Mouse (Mus musculus): ENCODE measurements at regions not wholly inside any gene's neighbourhood (a gene's known extent, or its start where the extent isn't known, plus 50 kb on each side); places are given as distances from the start of the nearest gene placed in this dataset.

DNA sequence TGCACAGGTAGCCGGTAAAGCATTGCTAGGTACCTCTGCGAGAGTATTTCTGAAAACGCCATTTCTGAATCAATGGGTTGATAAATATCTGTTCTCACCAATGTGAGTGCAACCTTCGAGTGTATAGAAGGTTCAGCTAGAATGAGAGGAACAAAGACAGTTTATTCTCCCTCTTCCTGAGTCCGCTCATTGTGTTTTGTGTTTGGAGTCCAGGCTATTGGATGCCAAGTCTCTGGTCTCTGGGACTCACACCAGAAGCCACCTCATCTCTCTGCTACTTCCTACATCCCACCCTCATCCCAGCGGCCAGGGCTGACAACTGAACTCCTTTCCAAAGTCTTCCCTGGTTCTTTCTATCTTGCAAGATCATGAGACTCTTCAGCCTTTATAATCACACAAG is 62.7 kb downstream of the Lrrc30 start:
- no peak for DNase-seq (ENCODE audit: low read depth)

- DNase-seq (ENCODE audit: low read depth), result no peak
Measured at GRCm38 (mm10) chr17:67566216-67566615, 66.3 kb downstream of the Lrrc30 start.

DNA sequence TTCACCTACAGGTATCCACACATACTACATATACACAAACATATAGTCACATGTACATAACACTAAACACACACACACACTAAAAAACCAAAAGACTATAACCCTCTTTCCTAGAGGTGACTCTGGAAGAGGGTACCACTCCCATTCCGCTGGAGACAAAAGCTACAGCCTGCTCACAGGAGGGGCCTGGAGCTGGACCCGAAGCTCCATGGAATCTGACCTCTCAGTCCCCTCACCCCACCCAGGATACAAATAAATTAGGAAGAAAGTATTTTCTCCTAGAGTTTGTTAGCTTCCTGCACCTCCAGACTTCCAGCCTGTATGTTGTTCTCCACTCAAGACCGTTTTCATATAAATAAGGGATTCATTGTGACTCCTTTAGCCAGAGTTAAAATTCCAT is 66.8 kb downstream of the Lrrc30 start:
- DNase-seq (ENCODE audit: low read depth), result no peak

GRCm38 (mm10) chr17:67564845-67565244 is 67.7 kb downstream of the Lrrc30 start:
- DNase-seq (ENCODE audit: low read depth), result no peak

DNA sequence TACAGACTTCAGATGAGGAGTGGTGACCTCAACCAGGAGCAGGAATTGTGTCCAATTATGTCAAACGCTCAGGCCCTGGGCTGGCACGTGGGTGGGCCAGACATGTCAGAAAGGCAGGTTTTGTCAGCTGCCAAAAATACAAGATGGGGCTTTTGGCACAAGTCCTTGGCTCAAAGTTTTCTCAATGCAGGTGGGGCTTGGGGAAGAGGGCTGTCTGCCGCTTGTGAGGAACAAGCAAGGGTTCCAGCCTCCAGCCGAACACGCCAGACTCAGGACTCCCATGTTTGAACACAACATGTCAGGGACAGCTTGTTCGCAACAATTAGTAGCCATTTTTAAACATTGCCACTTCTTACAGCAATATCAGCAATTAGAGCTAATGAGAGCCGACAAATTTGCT is 69.5 kb downstream of the Lrrc30 start:
- no peak for DNase-seq (ENCODE audit: low read depth)

DNA sequence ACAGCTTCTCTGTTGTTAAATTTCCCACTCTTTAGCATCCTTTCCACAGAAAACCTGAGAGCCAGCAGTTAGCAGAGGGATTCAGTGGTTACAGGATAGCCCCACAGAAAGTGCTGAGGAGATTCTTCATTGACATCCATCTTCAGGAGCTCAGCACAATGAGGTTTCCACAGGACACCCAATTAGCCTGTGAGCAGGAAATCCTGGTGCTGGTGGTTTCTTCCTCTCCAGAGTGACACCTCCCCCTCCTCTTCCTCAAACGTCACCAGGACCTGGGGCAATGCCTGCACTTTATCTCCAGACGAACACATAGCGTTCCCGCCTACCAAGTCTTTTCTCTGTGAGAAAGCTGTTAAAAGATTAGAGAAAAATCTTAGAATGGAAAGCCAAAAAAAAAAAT is 70.7 kb downstream of the Lrrc30 start:
- no peak for DNase-seq (ENCODE audit: low read depth)

DNA sequence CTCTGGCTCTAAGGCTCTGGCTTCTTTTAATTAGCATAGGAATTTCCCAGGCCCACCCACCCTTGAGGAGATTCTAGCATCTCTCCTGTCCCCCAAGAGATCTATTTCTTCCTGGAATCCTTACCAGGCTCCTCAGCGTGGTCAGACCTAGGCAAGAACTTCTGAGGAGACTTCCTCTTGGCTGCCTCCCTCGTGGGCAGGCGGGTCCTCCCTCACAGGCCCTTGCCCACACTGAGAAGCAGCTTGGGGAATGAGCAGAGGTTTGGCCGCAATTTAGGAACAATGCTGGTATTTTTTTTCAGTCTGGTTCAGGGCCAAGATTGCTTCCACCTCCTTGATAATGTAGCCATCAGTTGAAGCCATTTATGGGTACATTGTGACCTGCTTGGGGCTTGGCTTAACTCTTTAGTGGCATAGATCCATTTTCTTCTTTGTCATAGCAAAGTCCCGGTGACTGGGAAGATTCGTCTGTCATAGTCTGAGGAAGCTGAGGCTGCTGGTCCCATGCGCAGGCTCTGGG is 75.1 kb downstream of the Lrrc30 start:
- DNase-seq (ENCODE audit: low read depth), result no peak

DNA sequence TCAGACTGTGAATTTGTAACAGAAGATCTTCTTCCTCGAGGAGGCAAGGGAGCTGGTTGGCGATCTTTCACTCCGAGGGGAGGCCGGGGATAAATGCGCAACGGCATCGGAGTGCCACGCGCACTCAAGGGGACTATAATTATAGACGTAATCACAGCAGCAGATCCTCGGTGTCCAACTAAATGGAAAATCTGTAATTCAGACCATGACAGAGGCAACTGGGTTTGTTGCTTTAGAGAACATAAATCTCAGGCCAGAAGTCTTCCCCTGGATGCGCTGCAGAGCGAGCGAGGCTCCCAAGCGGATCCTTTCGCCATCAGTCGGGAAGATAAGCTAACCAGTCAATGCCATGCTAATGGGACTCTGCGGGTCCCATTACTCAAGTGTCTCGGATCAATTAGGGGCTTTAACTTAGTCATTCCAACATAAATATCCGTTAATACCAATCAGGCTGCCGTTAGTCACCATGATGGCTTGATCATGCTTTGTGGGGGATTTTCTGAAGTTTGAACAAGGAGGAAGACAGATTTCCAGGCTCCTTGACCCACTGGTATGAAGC is 79.9 kb downstream of the Lrrc30 start:
- DNase-seq (ENCODE audit: low read depth), result no peak

DNA sequence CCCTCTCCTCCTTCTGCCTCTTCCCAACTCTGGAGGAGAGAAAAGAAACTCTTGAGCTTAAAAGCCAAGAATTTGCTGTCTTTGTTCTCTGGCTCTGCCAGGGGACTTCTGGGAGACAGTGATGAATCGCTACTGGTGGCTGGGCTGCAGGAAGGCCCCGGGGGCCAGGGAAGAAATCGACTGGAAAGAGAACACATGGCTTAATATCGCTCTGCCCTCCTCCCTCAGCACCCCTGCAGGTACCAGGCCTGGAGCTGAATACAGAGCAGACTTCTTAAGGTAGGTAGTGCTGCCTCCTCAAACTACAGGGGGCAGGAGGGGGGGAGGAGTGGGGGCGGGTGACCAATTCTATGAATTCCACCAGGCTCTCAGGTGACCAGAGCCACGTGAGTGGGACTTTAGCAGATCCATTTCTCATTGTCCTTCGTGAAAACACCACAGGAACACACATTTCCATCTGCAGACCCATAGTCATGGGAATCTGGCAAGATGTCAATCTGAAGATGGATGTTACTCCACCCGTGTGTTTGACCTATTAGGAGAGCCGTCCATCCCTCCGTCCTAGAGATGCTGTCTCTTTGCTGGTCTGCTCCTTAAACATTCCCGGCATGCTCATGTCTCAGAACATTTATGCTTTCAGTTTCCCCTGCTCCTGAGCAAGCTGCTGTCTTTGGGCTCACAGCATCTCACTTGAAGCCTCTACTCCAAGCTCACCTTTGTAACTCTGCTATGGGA is 83.4 kb downstream of the Lrrc30 start:
- DNase-seq (ENCODE audit: low read depth), result no peak

GRCm38 (mm10) chr17:67544410-67544809 is 88.1 kb downstream of the Lrrc30 start:
- DNase-seq (ENCODE audit: low read depth), result no peak

- no peak for DNase-seq (ENCODE audit: low read depth)
Measured at GRCm38 (mm10) chr17:67532331-67532730, 100.2 kb downstream of the Lrrc30 start.

- no peak for DNase-seq (ENCODE audit: low read depth)
Measured at GRCm38 (mm10) chr17:67520848-67521411, 111.6 kb downstream of the Lrrc30 start.

- no peak for DNase-seq (ENCODE audit: low read depth)
Measured at GRCm38 (mm10) chr17:67515601-67516147, 116.8 kb downstream of the Lrrc30 start.

- DNase-seq (ENCODE audit: low read depth), result no peak
Measured at GRCm38 (mm10) chr17:67514387-67515241, 117.9 kb downstream of the Lrrc30 start.

GRCm38 (mm10) chr17:67512699-67513450 is 119.6 kb downstream of the Lrrc30 start:
- DNase-seq (ENCODE audit: low read depth), result peak; percentile 0

- no peak for DNase-seq (ENCODE audit: low read depth)
Measured at GRCm38 (mm10) chr17:67512008-67512407, 120.5 kb downstream of the Lrrc30 start.

DNA sequence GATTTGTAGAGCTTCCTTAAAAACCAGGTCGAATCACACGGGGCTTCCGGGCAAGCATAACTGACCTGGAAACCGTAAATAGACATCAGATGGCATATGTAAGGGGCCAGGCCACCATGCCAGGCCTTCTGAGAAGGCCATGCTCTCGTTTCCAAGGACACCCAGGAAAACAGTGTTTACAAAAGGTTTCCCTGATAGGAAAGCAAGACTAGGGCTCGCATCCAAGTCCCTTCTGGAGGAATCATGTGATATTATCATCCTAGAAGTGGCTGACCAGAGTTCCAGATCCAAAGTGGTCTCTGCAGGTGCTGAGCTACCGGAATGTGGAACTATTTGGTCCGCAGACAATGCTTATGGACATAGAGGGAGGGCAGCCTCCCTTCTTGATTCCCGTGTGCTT is 122.6 kb downstream of the Lrrc30 start:
- no peak for DNase-seq (ENCODE audit: low read depth)

GRCm38 (mm10) chr17:67509091-67509618 is 123.4 kb downstream of the Lrrc30 start:
- DNase-seq (ENCODE audit: low read depth), result no peak

GRCm38 (mm10) chr17:67508353-67508752 is 124.2 kb downstream of the Lrrc30 start:
- DNase-seq (ENCODE audit: low read depth), result no peak

- no peak for DNase-seq (ENCODE audit: low read depth)
Measured at GRCm38 (mm10) chr17:67506466-67506865, 126.1 kb downstream of the Lrrc30 start.

DNA sequence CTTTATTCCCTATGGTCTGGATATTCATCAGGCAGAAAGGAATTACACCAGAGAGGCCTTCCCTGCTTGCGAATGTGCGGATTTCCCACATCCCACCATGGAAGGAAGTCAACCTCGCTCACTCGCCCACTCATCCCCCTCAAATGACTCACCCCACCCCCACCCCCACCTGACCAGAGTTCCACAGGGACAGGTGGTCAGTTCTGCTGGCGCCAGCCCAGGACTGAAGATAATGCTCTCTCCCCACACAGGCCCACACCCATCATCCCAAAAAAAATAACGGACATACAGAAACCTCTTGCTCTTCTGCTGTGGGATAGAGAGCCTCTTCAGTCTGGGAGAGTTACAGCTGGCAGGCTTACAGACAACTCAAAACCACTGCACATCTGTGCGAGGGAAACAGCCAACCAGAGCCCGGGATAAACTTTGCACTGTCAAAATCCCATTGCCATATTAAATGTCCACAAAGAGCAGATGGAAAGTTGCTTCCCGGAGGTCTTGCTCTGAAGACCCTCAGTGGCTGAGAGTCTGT is 128.0 kb downstream of the Lrrc30 start:
- DNase-seq (ENCODE audit: low read depth), result no peak

All from 416B (cell line).